Comparison of ENCODE assay signal across 8 mouse cellular contexts in the genomic region with DNA sequence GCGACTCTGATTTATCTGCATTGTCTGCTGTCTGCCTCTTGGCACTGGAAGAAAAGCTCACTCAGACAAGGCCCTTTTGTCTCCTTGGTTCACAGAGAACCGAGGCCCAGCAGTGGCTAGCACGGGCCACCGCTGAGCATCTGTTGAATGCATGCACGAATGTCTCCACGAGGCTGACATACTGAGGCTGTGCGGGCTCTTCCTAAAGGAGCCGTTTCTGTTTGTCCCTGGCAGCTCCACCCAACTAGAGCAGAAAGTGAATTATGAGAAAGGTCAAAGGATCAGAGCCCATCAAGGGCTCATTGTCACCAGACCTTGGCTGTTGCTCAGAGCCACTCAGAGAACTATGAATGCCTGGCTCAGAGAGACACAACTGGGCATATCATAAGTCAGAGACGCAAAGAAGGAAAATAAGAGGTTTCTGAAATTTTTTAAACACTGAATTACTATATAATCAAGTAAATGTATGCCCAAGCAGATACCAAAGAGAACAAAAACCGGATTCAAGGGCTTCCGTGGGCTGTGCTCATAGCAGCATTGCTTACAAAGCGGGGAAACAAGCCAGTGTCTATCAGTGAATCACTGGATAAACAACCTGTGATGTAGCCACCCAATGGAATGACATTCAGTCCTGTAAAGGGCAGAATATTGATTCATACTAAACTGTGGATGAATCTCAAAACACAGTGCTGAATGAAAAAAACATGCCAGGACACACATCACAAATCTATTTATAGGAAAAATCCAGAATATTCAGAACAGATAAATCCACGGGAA. TPM values are rescaled to one million over a fixed set of nuclear protein-coding genes. Genes with fewer than 3 reads are reported as not detected.
DNase-seq lines count a peak whose midpoint lies in the region; ATAC-seq lines count a peak whose summit lies in the region.
"Had no signal": no experiment of that assay in that cellular context is flagged by ENCODE, and none has a peak within 500 bp of the region (broad histone marks: within the 10 kb centered on the region; RNA-seq: fewer than 3 reads in every experiment).

No protein-coding gene starts in this region.

- 0 out of 2 replicates have a peak overlapping the region, but pooled peaks have one; percentile 7 for H3K27ac ChIP-seq in forebrain, embryonic 15.5 days (replicated peaks)
- H3K27ac ChIP-seq in midbrain, embryonic 10.5 days (replicated peaks) = peak overlapping the region; percentile 81
- H3K27ac ChIP-seq: macrophage had no signal

- no peaks in the 10 kb centered on the region for H3K27me3 ChIP-seq in forebrain, embryonic 15.5 days
- no peaks in the 10 kb centered on the region for H3K27me3 ChIP-seq in midbrain, embryonic 10.5 days (ENCODE audit: low read depth, poor library complexity, severe bottlenecking)

- H3K36me3 ChIP-seq in forebrain, embryonic 15.5 days = no peaks in the 10 kb centered on the region
- no peaks in the 10 kb centered on the region for H3K36me3 ChIP-seq in midbrain, embryonic 10.5 days

- no peak overlapping the region for H3K9ac ChIP-seq in forebrain, embryonic 15.5 days (replicated peaks)

- H3K4me1 ChIP-seq in forebrain, embryonic 15.5 days = peaks cover 11% of the 10 kb centered on the region
- peaks cover 17% of the 10 kb centered on the region for H3K4me1 ChIP-seq in midbrain, embryonic 10.5 days

- ATAC-seq in forebrain, embryonic 15.5 days (replicated peaks) = peak; percentile 48; the same call in 1 of the 2 replicates
- no peak for ATAC-seq in erythroblast, adult 5-6 weeks (replicated peaks; ENCODE audit: low FRiP score, poor library complexity, severe bottlenecking)

- H3K9me3 ChIP-seq in forebrain, embryonic 15.5 days = no peaks in the 10 kb centered on the region
- no peaks in the 10 kb centered on the region for H3K9me3 ChIP-seq in midbrain, embryonic 10.5 days (replicated peaks)

- H3K4me3 ChIP-seq in forebrain, embryonic 15.5 days = no peak overlapping the region
- H3K4me3 ChIP-seq in midbrain, embryonic 10.5 days = no peak overlapping the region

- peak; percentile 60 to 63 for DNase-seq in right cerebral cortex, postnatal 10 days (ENCODE audit: low spot score in 2 of 2)
- no peak for DNase-seq in right cerebral cortex, postnatal 25 days
- DNase-seq in midbrain, embryonic 10.5 days (ENCODE audit: low spot score) = peak; percentile 35
- no peak for DNase-seq in cerebellum, postnatal 25 days
- DNase-seq in cerebellum, adult 9-10 months = no peak

- H3K4me2 ChIP-seq in forebrain, embryonic 15.5 days (replicated peaks) = no peak overlapping the region

- 20% methylated on average over 13 of the region's 13 CpGs for WGBS in forebrain, embryonic 15.5 days
- 45% methylated on average over 13 of the region's 13 CpGs for WGBS in midbrain, embryonic 10.5 days

RNA-seq across cellular contexts. Expression of a gene that starts 13.7 kb away (rescaled TPM):
- polyA plus RNA-seq in forebrain, embryonic 15.5 days (2015; fragmentation: Nextera tagmentation; extraction: Ambion mirVana) = 8.8 and 9.4 TPM in 2 replicates
- 3.5 and 9.6 TPM in 2 replicates for polyA plus RNA-seq in midbrain, embryonic 10.5 days (2016; fragmentation: Nextera tagmentation; extraction: Ambion mirVana)
- 7.9 and 20.8 TPM in 2 replicates for total RNA-seq in erythroblast, adult 5-6 weeks (2015; ENCODE audit: low replicate concordance)
- 5.0 and 8.6 TPM in 2 replicates for total RNA-seq in erythroblast, adult 5-6 weeks (2017; ENCODE audit: low replicate concordance)

RNA-seq across cellular contexts. Expression of a gene that starts 49.9 kb away (rescaled TPM):
- 1.4 and 1.8 TPM in 2 replicates for polyA plus RNA-seq in forebrain, embryonic 15.5 days (2015; fragmentation: Nextera tagmentation; extraction: Ambion mirVana)
- 0.63 and 1.0 TPM in 2 replicates for polyA plus RNA-seq in midbrain, embryonic 10.5 days (2016; fragmentation: Nextera tagmentation; extraction: Ambion mirVana)
- total RNA-seq in erythroblast, adult 5-6 weeks (2015; ENCODE audit: low replicate concordance) = 2.1 and 2.9 TPM in 2 replicates
- 1.8 and 2.1 TPM in 2 replicates for total RNA-seq in erythroblast, adult 5-6 weeks (2017; ENCODE audit: low replicate concordance)

Comparison
In these comparisons a context has a peak if more than half of its experiments do, and no peak if none do; other contexts are left out.
1. DNase-seq: peak in right cerebral cortex, postnatal 10 days (2 of 2) and midbrain, embryonic 10.5 days (single experiment); none in right cerebral cortex, postnatal 25 days (single experiment), cerebellum, postnatal 25 days (0 of 2) and cerebellum, adult 9-10 months (single experiment).